Mouse (Mus musculus) kidney, postnatal 36 days (tissue): ENCODE results near the gene Tm4sf19.

ENCODE experiments used
- DNase-seq, 2 experiments: peaks; one replicate each; pipeline ENCODE4 v3.0.0; 2021 to 2022; ENCODE audit warnings: mixed read lengths in 2 of 2

Gene Tm4sf19

DNA sequence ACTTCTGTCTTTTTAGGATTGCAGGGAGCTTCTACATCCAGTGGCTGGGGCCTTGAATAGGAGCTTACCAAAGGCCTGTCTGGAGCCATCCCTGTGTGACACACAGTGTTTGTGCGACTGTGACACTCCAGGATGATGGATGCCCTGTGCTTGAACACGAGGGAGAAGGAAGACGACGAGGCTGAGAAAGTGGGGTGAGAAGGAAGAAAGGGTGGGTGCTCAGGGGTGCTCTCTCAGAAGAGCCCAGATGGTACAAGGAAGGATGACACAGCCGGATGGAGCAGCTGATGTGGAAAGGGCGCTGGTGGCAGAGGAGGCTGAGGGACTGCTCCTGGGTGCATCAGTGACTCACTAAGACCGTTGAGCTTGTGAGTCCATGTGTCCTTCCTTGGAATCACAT is at the start of gene Tm4sf19:
Tm4sf19 (plus strand) TSS at position 240 of the 400 bp plus-strand sequence.
- DNase-seq: no peak

- no peak for DNase-seq
These were observed 49.5 kb upstream of the Tm4sf19 start for GRCm38 (mm10) chr16:32350776-32351175.

- no peak for DNase-seq
These were observed 36.8 kb upstream of the Tm4sf19 start for GRCm38 (mm10) chr16:32363530-32363929.

GRCm38 (mm10) chr16:32371351-32371750 is 29.0 kb upstream of the Tm4sf19 start:
- peak; percentile 42 to 81 for DNase-seq

DNA sequence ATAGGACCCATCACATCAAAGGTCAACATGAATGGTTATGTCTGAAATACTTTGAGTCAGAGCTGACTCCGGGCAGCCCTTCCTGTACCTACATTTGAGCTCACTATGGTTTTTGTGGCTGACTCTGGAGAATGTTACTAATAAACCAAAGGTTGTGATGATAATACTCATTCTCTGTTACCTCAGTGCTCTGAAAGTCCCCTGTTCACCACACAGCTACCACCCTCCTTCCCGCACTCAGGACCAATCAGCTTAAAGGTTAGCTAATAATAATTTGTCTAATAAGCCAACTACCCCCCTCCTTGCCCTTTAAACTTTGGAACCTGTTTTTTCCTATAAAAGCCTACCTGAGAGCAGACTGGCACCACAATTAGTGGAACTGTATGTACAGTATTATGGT is 20.7 kb upstream of the Tm4sf19 start:
- DNase-seq: peak in 1 of 2 experiments; percentile 29

GRCm38 (mm10) chr16:32382901-32383300 is 17.4 kb upstream of the Tm4sf19 start:
- no peak for DNase-seq

DNA sequence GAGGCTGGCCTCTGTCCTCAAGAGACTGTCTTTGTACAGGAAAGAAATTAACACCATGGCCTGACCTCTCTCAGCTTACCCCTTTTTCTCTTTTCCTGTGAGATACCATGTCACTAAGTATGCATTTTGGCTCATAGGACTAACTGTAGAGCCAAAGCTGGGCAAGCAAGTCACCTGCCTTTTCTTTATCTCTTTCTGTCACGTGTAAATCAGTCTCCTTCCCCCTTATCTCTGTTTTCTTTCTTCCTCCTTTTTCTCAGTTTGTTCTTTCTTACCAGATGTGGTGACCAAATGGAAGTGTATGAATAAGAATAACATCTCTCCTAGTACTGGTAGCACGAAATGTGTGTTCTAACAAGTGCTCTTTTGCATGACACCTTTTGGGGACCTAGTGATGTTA is 15.4 kb upstream of the Tm4sf19 start:
- no peak for DNase-seq

GRCm38 (mm10) chr16:32386826-32387225 is 13.5 kb upstream of the Tm4sf19 start:
- DNase-seq: peak; percentile 18 to 52

DNA sequence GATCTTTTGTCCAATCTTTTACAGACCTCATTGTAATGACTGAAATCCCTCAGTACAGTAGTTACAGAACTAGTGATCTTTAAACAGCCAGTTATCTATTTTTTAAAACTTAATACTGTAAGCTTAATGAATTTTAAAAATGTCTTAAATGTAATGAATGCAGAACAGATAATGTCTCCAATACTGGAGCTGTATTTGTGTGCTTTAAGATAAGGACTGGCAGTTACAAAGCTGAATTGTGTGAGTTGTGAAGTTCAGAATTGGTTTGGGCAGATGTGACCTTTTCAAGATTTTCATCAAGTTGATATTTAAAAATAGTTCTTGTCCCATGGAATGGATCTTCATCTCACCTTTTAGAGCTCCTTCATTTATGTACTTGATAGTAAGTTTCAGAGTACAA is 11.3 kb upstream of the Tm4sf19 start:
- DNase-seq: no peak

- no peak for DNase-seq
These were observed 10.5 kb upstream of the Tm4sf19 start for GRCm38 (mm10) chr16:32389841-32390240.

GRCm38 (mm10) chr16:32390882-32391281 is 9.4 kb upstream of the Tm4sf19 start:
- DNase-seq: no peak

DNA sequence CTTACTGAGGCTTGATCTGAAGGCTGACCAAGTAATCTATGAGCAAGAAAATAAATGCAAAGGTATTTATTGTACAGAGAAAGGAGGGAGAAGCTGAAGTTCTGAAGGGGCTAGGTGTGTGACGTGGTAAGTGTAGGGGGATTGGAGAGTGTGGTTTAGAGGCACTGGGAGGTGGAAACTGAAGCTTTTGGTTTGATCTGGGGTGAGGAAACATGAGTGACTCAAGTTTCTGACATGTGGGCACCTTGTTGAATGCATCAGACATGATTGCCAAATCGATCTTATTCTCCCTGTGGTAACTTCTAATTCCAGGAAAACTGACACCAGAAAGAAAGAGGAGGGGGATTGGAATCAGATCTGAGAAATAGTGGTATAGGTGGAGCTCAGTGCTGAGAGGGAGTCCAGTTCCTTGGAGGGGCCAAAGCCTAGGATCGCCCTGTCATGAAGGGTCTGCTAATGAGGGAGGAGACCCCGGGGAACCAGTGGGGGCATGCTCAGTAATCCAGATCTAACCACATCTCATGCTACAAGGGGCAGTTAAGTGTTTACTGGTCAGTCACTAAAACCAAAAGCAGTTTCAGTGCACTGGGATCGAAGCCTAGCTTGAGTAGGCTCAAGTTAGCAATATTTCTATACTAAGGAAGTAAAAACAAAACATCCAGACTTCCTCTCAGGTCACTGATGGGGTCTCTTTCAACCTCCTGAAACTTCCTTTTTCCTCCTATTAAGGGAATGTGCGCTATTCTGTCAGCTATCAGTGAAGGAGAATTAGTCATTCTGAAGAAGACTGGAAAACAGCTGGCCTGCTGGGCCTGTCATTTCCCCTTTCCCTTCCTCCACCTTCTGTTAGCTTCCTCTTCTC is 4.4 kb upstream of the Tm4sf19 start:
- no peak for DNase-seq

- no peak for DNase-seq
These were observed 3.8 kb upstream of the Tm4sf19 start for GRCm38 (mm10) chr16:32396541-32396835.

- DNase-seq: no peak
These were observed 2.1 kb upstream of the Tm4sf19 start for GRCm38 (mm10) chr16:32398206-32398605.

DNA sequence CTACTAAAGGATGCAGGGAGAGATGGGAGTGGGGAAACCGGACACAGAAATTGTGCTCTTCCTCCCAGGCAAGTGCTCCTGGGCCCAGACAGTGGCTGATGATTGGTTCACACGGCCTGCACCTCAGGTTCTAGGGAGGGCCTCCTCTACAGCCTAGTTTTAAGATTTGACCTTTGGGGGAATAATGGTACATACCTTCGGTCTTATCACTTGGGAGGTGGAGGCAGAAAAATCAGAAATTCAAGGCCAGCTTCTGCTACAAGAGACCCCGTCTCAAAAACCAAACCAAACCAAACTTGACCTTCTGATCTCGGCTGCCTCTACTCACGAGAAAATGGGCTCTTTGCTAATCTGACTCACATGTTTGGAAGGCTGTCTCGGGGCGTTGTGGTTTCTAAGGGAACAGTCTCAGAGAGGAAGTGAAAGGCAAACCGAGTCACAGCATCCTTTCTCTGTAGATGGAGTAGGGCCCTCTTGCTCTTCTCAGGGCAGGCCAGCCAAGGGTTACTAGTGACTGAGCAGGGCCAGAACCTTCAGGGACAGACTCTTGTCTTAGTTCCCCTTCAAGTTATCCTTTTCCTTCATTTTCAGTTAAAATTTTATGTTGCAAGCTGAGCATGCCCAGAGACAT is 1.1 kb downstream of the Tm4sf19 start:
- no peak for DNase-seq

DNA sequence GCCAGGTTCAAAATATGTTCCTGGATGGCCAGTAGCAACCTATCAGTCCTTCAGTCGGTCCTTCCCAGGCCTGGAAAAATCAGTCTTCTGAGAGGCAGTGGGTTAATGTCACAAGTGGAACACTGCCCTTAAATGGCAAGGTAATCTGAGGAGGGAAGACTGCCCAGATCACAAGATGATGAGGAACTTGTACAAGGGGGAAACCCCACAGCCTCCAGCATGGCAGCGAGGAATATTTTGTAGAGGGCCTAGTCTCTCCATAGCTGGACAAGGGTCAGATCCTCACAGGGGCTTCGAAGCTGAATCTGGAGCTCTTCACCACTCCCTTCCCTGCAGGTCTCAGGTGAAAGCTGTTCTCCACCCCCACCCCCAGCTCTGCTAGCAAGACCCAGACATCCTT is 2.5 kb downstream of the Tm4sf19 start:
- DNase-seq: no peak

DNA sequence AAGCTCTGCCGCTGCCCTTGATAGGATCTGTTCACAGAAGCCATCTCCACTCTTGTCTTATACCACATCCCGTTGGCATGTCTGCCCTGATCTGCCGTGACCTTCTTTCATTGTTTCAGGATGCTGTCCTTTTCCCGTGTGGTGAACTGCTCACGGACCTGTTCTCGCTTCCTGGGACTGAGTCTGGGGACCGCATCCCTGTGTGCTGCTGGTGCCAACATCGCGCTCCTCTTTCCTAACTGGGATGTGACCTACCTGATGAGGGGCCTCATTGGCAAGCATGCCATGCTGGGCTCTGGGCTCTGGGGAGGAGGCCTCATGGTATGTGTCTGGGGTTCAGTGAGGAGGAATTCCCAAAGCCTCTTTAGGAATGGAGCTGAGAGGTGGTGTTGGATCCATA is 5.4 kb downstream of the Tm4sf19 start:
- no peak for DNase-seq

DNA sequence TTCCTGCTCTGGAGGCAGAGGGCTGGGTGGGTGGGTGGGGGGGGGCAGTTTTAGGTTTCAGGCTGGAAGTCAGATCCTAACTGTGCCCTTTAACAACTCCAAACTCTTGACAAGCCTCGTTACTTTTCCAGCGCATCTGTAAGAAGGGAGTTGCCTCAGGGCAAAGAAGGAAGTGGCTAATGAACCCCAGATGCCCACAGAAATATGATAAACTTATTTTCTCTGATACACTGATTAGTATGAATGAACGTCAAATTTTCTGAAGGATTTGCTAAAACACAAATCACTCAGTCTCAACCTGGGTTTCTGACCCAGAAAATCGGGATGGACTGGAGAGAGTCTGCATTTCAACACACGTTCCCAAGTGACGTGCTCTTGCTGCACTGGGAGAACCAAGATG is 6.4 kb downstream of the Tm4sf19 start:
- DNase-seq: no peak

DNA sequence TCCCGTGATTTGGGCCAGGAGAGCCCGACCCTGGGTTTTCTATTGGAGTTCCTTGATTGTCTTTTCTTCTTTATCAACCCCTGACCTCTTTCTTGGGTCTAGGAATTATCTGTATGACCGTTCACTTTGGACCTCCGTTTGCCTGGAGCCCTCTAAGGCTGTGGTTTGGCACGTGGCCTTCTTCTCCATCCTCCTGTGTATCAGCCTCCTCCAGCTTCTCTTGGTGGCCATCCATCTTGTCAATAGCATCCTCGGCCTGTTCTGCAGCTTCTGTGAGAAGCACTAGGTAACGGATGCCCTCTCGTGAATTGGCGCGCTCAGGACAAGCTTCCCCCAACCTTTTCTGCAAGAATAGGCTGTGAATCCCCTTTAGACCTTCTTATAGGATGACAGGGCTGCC is 7.4 kb downstream of the Tm4sf19 start:
- DNase-seq: no peak

- DNase-seq: no peak
These were observed 17.2 kb downstream of the Tm4sf19 start for GRCm38 (mm10) chr16:32417457-32417856.

- DNase-seq: peak; percentile 97
These were observed 19.5 kb downstream of the Tm4sf19 start, which contains the start of gene Tctex1d2 for GRCm38 (mm10) chr16:32419517-32420483. Gene Tctex1d2, plus strand, starts transcription at chr16:32419702.

DNA sequence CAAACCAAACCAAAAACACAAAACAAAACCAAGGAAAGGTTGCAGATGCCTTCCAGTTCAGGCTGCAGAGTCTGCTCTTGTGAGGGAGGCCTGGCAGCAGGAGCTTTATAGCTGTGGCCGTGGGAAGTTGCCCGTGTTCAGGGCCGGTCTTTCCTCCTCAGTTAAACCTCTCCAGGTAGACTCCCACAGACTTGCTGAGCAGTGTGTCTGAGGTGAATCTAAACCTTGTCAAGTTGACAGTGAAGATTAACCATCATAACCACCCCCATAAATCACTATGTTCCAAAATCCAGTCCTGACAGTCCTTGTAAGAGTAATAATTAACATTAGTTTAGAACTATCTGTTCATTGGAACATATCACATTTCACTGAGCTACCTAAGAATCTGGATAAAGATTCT is 27.2 kb downstream of the Tm4sf19 start:
- peak; percentile 36 to 62 for DNase-seq

GRCm38 (mm10) chr16:32430474-32431046 is 30.3 kb downstream of the Tm4sf19 start, which contains the start of gene Pcyt1a:
Gene Pcyt1a, plus strand, starts transcription at chr16:32430921.
- DNase-seq: peak; percentile 93 to 95
